Mouse (Mus musculus): ENCODE results near the gene Tmem97.
"Not testable (repeated sequence)": the region's sequence is repeated elsewhere in the genome, so short reads cannot be mapped to it uniquely, and the experiment has no call there.

The Tmem97 gene

DNA sequence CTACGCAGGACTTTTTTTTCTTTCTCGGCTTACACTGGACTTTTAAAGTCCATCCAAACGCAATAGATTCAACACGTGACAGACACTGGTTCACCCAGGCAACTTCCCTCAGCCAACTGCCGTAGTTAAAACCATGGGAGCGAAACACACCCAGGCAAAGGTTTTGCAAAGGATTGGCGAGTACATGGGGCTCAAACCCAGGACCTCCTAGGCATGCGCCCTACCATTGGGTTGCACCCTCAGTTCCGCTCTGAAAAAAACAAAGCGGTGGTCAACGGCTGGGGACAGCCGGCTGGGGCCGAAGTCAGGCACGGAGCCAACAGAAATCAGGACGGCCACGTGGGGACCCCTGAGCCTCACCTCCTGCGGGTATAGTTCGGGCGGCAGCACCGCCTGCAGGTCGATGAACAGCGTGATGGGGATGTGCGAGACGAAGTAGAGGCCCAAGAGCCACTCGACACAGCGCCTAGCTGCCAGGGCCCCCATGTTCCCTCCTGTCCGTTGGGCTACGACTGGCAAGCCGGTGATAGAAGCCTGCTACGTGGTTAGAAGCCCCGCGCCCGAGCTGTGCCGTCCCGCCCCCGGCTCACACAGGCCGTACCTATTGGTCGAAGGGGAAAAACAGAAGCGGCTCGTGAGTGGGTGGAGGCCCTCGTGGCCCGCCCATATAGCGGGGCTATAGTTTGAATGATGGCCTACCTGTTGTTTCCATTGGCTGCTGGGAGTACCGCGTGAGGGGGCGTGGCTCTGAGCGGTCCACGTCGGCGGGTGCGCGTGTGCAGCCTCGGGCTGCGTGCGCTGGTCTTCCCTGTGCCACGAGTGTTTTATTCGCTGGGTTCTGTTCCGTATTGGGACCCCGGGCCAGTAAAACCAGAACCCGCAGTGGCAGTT lies at the start of gene Tmem97:
TSS of gene Tmem97 (minus strand) at position 610 of the 891 bp plus-strand sequence.
- peak; percentile 67 for DNase-seq (ENCODE audit: low spot score)

DNA sequence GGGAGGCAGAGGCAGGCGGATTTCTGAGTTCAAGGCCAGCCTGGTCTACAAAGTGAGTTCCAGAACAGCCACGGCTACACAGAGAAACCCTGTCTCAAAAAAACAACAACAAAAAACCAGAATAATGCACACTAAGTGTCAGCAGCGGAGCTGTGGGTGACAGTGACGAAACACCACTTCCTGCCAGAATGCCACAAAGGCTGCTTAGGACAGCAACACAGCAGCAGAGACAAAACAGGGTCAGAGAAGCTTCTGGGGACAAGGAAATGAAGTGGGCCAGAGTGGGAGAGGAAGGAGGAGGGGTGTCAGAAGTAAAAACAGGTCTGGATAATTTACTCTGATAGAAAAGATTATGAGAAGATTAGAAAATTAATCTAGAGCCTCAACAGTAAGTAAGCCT lies 49.5 kb upstream of the Tmem97 start:
- no peak for DNase-seq (ENCODE audit: low spot score)

DNA sequence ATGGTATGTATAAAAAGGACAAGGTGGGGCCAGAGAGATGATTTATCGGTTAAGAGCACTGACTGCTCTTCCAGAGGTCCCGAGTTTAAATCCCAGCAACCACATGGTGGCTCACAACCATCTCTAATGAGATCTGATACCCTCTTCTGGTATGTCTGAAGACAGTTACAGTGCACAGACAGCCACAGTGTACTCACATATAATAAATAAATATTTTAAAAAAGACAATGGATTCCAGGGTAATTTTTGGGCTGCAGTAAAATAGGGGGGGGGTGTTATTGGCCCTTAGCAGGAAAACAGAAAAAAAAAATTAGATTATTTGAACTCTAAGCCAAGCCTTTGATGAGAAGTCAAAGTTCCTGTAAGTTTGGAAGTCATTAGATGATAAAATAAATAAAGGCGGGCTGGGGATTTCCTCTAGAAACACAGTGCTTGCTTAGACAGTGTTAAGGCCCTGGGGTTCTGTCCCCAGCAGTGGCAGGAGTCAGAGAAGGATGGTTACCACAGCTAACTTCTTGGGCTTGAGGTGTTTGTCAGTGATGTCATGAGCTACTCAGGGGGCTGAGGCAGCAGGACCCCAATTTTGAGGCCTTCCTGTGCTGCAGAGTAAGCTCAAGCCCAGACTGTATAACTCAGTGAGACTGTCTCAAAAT lies 48.3 kb upstream of the Tmem97 start:
- no peak for DNase-seq (ENCODE audit: low spot score)

DNA sequence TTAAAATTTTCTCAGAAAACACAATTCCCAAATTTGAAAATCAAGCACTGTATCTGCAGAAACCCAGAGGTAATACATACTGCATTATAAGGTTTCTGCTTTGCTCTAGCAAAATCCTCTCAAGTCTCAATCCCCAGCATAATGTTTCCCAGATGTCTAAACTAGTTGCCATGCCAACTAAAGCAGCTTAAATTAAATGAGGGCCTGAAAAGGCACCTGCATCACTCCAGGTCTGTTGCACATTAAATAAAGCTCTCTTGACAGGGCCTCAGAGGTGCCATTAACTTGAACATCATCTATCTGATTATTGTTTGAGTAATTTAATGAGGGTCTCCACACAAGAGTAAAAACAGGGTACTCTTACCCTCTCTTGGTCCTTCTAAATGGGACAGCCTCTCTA lies 46.2 kb upstream of the Tmem97 start:
- DNase-seq (ENCODE audit: low spot score): no peak

DNA sequence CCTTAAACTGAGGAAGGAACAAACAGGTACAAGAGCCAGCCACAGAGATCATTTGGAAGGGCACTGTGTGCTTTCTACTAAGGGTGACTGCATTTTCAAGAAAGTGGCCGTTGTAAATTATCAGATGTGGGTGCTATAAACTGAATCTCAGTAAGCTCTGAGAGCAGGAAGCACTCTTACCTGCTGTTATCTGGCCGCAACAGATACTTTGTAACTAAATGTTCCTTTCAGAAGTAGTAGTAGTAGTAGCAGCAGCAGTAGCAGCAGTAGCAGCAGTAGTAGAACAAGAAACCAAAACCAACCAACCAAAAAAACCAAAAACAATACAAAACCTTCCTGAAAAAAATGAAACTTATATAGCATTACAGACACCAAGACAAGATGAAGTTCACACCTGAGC lies 45.2 kb upstream of the Tmem97 start:
- no peak for DNase-seq (ENCODE audit: low spot score)

DNA sequence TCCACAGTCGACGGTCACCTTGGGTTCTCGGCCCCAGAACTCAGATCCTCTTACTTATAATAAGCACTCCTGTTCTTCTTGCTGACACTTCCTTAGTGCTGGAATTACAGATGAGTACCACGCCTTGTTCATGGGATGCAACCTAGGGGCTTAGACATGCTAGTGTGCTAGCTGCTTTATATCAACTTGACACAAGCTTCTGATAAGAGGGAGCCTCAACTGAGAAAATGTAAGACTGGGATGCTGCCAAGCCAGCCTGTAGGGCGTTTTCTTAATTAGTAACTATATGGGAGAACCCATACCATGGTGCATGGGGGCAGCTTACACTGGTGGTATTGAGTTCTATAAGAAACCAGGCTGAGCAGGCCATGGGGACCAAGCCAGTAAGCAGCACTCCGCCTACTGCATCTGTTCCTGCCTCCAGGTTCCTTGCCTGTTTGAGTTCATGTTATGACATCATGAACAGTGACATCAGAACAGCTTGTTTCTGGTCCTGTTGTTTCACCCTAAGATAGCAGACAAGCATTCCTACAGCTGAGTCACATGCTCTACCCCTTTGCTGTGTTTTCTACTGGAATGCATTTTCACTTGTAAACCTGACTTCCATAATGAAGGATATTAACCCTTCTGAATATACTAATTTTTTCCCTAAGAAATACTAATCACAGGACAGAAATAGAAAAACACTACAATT lies 43.8 kb upstream of the Tmem97 start:
- no peak for DNase-seq (ENCODE audit: low spot score)

DNA sequence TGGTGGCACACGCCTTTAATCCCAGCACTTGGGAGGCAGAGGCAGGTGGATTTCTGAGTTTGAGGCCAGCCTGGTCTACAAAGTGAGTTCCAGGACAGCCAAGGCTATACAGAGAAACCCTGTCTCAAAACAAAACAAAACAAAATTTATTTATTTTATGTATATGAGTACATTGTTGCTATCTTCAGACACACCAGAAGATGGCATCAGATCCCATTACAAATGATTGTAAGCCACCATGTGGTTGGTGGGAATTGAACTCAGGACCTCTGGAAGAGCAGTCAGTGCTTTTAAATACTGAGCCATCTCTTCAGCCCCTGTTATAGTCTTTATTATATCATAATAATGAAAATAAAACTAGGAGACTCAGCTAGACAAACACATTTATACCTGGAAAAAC lies 37.1 kb upstream of the Tmem97 start:
- not testable (repeated sequence) for DNase-seq (ENCODE audit: low spot score)

DNA sequence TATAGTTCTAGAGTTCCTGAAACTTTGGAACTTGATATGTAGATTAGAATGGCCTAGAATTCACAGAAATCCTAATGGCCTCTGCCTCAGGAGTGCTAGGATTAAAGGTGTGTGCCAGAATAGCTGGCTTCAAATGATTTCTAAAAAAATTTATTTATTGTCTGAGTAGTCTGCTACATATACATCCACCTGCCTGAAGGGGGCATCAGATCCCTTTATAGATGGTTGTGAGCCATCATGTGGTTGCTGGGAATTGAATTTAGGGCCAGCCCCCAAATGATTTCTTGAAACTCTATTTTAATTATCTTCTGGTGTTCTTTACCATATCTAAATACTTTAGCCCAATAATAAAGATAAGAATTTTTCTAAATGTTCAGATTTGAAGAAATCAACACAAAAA lies 35.5 kb upstream of the Tmem97 start:
- DNase-seq (ENCODE audit: low spot score): no peak

DNA sequence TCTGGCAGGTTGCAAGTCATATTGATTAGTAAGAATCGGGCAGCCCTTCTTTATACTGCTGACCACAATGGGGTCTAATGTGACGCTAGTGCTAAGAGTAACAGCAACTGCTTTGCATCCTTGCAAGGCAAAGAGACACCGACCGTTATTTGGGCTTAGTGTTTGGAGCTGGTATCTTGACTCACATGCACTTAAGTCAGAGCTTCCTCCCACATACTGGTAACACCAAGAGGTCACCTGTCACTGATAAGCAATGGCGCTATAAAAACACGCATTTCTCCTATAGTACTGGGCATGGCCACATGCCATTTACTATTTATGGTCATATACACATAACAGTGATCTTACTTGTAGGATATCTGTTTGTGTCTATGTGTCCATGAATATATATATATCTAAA lies 32.3 kb upstream of the Tmem97 start:
- no peak for DNase-seq (ENCODE audit: low spot score)

DNA sequence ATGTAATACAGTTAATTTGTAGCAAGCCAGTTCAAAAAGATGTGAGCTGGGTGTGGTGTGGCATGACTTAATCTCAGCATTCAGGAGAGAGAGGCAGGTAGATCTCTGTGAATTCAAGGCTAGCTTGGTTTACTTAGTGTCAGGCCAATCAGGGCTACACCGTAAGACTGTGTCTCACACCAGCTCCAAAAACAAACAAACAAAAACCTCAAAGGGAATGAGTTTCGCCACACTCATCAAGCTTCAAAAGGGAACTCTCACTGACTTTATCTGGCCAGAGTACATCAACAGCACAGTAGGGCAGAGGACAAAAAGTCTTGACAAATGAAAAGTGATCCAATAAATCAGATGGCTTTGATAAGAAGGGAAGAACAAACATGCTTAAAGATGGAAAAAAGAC lies 24.4 kb upstream of the Tmem97 start:
- no peak for DNase-seq (ENCODE audit: low spot score)

DNA sequence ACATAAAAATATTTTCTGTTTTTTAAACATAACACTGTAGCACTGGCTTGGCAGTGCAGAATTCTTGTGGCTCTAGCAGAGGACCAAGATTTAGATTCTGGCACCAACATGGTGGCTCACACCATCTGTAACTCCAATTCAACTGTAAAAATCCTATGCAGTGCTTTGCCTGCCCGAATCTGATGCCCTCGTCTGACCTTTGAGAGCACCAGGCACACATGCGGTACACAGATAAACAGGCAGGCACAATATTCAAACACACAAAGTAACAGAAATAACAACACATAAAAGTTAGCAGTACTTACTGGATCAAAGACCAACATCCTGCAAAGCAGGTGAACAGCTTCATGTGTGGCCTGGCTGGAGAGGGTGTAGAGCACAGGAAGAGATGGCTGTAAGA lies 24.0 kb upstream of the Tmem97 start:
- DNase-seq (ENCODE audit: low spot score): no peak

DNA sequence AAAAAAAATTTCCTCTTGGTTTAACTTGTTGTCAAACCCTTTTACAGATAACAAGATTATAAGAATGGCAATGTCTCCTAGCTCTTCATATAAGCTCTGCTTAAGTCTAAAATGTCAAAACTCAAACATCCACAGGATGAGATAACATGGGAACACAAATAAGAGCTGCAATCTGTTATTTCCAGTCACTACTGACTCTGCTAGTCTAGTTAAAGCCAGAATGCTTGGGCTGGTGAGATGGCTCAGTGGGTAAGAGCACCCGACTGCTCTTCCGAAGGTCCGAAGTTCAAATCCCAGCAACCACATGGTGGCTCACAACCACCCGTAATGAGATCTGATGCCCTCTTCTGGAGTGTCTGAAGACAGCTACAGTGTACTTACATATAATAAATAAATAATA lies 23.5 kb upstream of the Tmem97 start:
- not testable (repeated sequence) for DNase-seq (ENCODE audit: low spot score)

DNA sequence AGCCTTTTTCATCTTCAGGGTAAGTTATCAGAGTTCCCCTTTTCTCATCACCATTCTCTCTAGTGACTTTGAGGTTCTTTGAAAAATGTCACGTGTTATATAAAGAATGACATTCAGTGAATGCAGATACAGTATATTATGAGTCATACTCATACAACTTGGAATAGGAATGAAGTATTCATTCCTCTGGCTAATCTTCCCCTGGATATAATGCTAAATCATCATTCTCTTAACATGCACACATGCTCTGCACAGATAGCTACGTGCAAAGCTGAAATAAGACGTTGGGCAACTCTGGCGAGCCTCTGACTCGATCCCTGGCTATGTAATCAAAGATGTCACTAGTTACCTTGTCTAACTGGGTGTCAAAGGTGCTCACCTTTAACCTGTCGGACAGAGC lies 21.3 kb upstream of the Tmem97 start:
- no peak for DNase-seq (ENCODE audit: low spot score)

DNA sequence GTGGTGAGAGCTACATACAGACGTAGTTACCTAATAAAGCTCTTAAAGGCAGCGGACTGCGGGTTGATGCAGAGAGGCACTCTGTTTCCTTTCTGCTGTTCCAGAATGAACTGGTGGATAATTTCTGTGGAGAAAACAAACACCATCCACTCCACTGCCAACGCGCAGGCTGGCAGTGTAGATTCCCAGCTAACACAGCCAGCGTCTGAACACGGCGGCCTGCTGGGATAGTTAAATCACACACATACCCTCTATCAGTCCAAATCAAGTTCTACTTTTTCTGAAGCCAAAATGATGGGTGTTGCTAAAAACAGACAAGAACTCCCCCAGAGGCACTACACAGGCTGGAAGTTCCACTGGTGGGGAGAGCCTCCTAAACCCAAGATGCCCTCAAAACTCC lies 20.9 kb upstream of the Tmem97 start:
- DNase-seq (ENCODE audit: low spot score): no peak

DNA sequence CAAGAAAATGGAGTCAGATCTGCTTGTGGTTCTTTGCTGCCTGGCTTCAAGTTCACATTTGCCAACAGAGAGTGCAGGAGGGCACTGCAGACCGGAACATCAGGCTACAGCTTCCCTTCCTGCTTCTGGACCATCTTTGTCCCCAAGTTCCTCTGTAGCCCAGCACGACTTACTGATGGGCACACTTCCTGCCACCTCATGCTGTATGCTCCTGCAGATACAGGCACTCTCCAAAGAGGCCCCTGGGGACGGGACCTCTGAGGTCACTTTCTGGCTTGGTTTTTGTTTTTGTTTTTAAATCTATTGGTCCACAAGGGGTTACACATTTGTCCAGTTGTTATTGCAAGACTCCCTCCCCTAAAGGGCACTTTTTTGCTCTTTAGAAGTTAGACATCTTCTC lies 19.2 kb upstream of the Tmem97 start:
- no peak for DNase-seq (ENCODE audit: low spot score)

DNA sequence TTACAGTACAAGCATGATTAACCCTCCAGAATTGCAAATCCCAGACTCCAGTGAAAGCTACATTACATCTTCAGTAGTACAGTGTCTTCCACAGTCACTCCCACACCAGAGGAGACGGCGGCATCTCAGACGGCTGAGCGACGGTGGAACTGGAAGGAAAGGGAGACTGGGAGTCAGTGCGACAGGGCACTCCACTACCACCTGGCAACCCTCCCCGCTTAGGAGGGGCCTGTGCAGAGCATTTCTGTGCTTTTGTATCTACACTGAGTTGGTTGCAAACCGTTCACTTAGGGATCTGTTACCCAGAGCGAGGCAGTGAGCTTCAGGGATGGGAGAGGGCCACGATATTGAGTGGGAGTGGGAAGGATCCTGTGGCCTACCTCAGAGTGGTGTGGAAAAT lies 18.2 kb upstream of the Tmem97 start:
- DNase-seq (ENCODE audit: low spot score): no peak

DNA sequence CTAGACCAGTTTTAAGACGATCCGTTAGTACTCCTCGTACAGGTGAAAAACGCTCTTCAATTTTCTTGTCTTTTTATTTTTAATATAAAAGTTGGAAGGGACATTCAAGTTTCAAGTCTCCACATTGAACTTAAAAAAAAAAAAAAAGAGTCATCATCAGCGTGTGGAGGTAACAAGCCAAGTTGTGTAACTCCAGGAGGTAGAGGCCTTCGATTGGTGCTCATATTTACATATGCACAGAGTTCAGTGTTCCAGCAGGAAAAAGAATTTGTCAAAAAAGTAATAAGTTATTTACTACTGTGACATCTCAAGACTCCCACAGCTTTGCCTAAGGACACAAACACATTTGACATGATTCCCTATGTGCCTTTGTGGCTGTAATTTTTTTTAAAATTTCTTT lies 17.0 kb upstream of the Tmem97 start:
- no peak for DNase-seq (ENCODE audit: low spot score)

DNA sequence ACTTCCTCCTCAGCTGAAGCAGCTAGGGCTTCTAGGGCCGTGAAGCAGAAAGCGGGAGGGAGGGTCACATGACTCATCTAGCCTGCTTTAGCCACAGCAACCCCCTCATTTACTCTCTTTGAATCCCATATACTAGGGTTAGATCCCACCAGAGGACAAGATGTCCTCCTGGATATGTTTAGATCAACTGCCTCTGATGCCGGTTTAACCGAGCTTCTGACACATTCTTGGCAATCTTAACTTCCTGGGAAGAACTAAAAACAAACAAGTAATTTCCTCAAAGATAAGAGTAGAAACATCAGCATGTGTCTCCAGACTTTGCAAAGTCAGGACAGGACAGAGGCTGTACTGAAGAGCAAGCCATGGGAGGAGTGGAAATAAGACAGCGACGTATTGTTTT lies 16.2 kb upstream of the Tmem97 start:
- no peak for DNase-seq (ENCODE audit: low spot score)

DNA sequence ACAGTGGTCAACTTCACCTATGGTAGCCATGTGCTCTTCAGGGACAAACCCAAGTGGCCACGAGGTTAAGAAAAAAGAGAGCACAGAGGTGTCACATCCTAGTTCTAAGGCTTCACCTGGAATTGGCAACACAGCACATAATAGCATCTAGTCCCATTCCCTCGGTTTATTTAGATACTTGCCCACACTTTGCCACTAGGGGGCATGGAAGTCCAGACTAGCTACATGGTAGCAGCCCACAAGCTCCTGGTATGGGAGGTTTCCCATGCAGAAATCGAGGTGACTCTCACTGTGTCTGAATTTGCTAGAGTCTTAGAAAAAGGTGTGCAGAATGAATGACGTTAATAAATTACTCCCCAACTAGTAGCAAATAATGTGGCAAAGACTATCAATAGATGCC lies 9.9 kb upstream of the Tmem97 start:
- DNase-seq (ENCODE audit: low spot score): no peak

DNA sequence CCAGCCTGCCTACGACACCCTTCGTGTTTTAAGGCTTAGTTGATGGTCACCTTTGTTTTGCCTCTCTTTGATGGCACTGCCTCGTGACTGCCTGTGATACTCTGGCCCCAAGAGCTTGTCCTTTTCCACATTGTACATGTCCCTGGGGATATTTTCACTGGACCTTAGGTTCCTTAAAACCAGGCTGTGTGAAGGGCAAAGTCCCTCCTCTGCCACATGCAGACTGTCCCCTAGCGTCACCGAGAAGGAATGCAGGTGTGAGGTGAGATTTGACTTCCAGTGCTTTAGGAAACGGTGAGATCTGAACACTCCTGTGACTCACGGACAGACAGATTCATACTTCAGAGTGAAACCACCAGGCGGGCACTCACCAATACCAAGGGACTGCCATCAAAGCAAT lies 6.7 kb upstream of the Tmem97 start:
- DNase-seq (ENCODE audit: low spot score): no peak

DNA sequence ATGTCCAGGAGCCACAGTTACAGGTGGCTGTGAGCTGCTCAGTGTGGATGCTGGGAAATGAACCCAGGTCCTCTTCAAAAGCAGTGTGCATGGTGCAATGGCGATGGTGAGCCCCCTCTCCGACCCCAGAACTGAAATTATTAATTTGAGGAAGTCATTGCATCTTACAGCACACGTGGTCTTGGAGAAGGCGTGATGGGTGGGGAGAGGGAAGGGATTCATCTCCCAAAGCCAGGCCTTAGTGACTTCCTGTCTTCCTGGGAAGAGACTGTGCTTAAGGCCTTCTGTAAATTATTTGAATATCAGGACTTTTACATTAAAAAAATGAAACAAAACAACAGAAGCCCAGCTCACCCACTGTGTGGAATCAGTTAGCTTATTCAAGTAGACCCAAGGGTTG lies 5.5 kb upstream of the Tmem97 start:
- no peak for DNase-seq (ENCODE audit: low spot score)

DNA sequence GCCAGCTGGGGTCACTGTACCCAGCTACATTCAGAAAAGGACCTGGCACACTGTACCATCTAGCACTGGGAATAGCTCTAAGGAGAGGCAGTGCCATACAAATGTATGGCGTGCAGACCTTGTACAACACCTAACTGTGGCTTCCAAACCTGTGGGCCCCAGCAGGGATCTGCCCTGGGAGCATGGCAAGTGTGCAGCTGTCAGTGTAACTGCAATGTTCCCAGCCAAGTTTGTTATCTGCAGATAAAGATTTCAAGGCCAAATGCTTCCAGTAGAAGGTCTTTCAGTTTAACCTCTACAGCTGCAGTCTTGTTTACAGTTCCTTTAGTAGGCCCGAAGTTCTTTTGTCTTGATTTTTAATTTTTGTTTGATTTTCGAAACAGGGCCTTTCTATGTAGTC lies 5.0 kb upstream of the Tmem97 start:
- DNase-seq (ENCODE audit: low spot score): no peak

DNA sequence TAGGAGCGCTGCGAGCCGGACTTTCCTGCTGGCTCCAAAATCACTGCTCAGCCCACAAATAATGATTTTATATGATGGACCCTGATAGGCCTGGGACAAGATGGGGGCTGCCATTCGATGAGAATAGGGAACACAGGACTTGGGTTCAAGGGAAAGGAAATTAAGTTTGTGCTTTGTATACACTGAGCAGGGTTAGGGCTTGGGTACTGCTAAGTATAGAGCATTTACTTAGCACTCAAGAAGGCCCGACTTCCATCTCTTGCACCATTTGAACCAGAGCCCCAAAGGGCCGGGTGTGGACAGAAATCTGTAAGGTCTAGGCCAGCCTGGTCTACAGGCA lies 452 bp upstream of the Tmem97 start:
- no peak for DNase-seq (ENCODE audit: low spot score)

Measured in ovary, postnatal 10 days (tissue).